In the genomic region with DNA sequence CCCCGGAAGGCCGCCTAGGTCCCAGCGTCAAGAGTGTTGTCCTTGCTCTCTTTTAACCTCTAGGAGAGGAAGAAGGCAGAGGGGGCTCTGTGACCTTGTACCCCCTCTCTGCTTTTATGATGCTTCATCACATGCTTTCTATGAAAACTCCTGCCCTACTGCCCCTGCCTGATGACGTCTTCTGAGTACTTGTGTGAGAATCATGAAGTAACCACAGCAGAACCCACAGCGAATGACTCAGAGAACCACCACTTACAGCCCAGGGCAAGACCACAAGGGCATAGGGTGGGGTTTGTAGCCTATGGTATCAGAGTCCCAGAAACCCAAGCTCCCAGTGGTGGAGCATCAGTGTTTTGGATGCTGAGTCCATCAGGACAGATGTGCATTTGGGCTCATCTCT, we compare ENCODE assay signal across 1 mouse cellular context.
TF ChIP-seq lines count a peak whose summit lies in the region.

A gene (minus strand): TSS at position 108 of the 400 bp plus-strand sequence.

TF ChIP-seq in MEL, 35 proteins besides CTCF, POLR2A, EP300 and RAD21 (continued from another document):
- TF ChIP-seq MAZ (IDR thresholded peaks at IDR 0.05; ENCODE audit: low read depth, low read length) (no peak), CHD2 (IDR thresholded peaks at IDR 0.05; ENCODE audit: low read length) (no peak), TAL1 (IDR thresholded peaks at IDR 0.05; ENCODE audit: low read length) (no peak), USF2 (IDR thresholded peaks at IDR 0.05; ENCODE audit: borderline replicate concordance in 1 of 2, insufficient read depth in 1 of 2, low read depth in 1 of 2, low read length in 2 of 2) (no peak), ETS1 (IDR thresholded peaks at IDR 0.05; ENCODE audit: low read depth, low read length) (no peak), GATA1 (IDR thresholded peaks at IDR 0.05; ENCODE audit: low read depth, low read length) (no peak)
